Mouse (Mus musculus) layer of hippocampus, adult 11-12 months (tissue): Measurements from ENCODE around the gene Grin3b.
A peak's percentile ranks its signal among the peaks of the same experiment; 100 is the strongest.
"Not testable (repeated sequence)": the region's sequence is repeated elsewhere in the genome, so short reads cannot be mapped to it uniquely, and the experiment has no call there.

Experiments
- DNase-seq: peaks from one replicate; pipeline ENCODE4 v3.0.0; 2022; ENCODE audit warnings: low spot score

Grin3b gene

DNA sequence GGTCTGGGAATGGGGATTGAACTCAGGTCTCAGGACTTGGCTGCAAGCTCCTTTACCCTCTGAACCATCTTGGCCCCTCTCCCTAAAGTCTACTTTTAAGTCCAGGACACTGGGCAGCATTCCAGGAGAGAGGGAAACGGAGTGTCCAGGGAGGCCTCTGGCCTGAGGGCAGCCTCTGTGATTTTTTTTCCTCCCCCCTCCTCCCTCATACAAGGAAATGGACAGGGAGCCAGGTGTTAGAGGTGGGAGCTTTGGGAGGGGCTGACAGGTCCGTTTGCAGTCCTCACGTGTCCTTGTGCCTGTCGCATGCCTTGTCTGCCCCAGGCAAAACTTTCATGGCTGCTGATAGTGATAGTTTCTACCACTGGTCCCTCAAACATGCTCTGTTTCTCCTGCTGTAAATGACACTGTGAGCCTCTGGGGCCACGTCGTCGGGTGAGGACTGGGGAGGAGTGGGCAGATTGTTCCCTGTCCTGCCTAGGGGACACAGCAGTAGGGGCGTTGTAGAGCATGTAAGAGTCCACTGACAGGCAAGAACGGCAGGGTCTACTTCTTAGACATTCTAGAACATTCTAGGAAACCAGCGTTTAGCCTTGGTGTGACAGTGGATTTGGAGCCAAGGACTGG, 34.1 kb upstream of the Grin3b start:
- DNase-seq: no peak

DNA sequence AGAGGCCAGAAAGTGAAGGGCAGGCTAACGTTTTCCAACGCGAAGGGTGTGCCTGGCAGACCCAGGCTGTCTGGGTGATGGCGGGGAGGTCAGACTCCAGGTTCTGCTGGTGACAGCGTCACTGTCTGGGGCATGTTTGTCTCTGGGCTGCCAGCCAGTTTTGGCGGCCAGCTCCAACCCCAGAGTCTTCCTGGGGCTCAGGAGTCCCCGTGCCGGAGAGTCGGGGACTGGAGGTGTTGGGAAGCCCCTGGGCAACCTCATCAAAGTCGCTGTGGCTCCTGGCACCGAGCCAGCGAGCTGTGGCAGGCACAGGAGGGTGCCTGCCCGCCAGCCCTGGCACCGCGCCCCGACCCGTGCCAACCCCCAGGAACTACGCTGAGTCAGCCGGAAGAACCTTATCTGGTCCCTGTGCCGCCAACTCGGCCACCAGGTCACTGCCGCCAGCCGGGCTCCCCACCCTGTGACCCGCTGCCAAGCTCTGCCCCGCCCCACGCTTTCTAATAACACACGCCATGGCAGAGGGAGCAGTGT, 33.5 kb upstream of the Grin3b start:
- DNase-seq: no peak

DNA sequence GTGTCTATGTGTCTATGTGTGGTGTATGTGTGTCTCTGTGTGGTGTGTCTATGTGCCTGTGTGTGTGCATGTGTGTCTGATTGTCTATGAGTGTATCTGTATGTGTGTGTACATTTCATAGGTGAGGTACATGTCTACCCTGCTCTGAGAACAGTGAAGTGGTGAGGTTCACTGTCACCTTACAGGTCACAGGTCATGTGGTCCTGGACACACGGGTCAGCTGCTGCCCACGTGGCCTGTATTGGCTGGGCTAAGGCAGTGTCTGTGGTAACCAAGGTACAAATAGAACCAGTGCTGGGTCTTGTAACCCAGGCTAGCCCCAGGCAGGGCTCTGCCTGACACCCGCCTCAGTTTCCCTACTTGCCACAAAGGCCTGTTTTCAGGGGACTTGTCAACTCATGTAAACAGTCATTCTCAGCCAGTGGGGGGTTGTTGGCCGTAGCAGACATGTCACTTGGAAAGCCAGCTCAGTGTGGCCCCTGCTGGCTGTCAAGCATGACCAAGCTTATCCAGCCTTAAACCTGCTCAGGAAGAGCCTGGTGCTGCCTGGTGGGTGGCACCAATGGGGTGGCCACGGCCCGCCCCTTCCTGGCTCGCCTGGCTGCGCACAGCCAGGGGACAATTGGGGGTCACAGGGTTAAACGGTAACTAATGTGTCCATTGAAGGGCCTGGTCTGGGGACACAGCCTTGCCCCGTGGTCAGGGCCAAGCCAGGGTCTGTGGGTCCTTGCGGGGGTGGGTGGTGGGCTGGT, 32.6 kb upstream of the Grin3b start:
- DNase-seq: no peak

DNA sequence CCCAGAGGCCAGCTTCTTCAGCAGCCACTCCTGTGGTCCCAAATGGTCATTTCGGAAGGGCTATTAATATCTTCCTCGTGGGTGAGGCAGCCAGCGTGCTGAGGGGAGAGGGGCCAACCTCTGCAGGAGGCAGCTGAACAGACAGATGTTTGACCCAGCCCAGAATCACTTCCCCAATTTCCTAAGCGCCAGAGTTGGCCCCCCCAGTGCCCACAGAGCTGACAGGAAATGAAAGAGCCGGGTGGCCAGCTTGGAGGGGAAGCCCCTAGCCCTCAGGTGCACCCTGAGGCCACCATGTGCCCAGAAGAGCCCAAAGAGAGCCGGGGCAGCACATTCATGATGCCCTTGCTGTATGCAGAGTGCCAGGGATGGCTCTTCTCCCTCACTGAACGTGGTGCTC, 29.8 kb upstream of the Grin3b start:
- peak; percentile 47 for DNase-seq

DNA sequence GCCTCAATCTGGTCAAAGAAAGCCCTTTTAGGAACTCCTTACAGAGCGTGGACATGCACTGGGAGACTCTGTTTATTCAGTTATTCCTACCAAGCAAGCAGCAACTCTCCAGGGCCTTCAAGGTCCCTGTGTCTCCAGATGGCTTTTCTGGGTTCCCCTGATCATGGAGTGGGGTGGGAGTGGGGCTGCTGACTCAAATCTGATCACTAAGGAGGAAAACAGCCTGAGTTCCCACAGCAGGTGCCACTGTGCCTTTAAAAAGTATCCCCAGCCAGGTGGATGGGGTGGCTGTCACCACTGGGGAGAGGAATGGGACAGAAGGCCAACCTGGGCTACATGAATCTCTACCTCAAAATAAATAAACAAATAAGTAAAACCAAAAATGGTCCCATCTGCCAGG, 27.5 kb upstream of the Grin3b start:
- DNase-seq: no peak

DNA sequence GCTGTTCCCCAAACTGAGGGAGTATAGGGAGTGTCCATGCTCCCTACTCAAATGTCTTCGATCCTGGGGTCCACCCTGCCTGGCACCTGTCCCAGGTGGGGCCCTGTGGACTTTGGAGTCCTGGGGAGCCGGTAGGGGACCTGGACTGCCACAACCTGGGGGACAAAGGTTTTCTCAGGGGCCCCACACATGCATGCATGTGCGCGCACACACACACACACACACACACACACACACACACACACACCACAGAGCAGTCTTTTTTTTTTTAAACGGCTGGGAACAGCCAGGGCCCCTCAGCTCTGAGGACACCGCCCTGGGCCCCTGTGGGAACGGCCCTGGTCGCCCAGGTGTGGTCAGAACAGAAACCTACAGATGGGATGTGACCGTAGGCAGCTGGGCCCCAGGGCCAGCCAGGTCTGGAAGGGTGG, 27.0 kb upstream of the Grin3b start:
- no peak for DNase-seq

DNA sequence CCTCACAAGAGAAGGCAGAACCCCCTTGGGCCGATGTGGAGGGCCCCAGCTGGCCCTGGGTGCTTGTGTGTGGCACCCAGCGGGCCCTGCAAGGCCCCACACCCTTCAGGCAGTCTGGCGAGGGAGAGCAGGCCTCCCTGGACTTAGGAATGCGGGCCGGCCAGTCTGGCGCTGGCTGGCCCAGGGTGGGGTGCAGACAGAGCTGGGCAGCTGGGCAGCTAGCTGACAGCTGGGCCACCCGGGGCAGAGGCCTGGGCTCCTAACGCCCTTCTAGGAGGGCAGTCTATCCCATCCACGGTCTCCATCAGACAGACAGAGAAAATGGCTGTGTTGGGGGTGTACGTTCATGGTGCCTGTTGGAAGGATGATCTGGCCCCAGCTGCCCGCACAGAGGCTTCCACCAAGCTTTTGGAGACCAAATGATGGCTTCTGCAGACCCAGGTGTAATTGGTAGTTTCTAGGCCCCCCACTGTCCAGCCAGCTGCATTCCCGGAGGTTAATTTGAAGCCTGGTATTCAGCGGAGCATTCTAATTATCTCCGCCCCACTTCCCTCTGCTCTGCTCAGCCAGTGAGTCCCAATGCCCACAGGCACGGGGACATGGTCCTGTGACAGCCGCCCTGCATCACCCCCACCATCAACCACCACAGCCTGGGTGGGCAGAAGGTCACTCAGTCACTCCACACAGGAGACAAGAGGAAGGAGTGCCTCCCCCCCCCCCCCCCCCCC, 24.8 kb upstream of the Grin3b start:
- no peak for DNase-seq

DNA sequence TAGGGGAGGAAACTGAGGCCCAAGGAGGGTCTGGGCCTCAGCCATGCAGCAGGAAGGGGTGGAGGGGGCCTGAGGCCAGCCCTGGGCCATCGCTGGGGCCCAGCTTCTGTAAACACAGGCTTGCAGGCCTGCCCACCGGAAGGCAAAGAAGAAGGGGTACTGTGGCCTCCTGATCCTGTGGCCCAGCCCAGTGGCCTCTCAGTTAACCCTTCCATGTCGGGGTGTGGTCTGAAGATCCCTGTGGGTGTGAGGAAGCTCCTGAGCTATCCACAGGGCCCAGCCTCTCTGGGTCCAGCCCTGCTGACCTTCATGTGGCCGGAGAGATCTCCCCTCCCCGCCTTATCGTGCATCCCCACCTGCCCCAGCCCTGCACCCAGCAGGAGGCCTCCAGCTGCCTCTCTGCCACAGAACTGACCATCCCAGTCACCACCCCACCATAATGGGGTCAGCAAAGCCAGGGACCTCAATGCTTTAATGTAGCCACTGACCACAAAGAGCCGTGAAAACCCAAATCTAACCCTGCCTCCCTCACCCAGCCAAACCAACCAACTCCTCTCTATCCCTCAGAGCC, 23.7 kb upstream of the Grin3b start:
- no peak for DNase-seq

DNA sequence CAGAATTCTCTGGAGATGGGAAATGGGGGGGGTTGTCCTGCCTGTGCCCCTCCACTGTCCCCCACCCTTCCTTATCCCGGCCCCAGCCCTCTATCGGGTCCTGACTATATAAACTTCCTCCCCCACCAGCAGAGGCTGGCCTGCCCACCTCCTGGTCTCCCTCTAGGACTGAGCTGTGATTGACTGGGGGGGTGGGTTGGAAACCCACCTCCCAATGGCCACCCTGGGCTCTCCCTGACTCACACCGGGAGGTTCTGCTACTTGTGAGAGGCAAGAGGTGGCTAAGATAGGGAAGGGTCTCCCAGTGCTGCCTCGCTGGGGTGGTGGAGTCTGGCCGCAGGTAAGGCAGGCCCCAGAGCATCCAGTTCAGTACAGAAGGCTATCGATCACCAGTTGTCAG, 23.0 kb upstream of the Grin3b start:
- DNase-seq: no peak

DNA sequence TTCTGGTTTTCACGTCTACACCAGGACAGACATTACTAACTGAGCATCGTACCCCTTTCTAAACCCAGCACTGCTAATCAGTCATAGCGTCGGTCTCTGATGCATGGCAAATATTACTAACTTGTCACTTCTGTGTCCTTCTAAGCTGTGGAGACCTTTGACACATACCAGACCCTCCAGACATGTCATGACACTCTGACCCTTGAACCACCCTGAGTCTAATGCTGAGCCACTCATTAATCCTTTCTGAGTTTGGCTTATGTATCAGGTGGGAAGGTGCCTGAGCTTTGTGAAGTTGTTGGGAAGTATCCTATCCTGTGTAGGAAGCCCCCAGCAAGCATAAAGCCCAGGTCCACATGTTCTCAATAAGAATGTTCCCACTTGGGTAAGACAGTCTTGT, 20.6 kb upstream of the Grin3b start:
- no peak for DNase-seq

DNA sequence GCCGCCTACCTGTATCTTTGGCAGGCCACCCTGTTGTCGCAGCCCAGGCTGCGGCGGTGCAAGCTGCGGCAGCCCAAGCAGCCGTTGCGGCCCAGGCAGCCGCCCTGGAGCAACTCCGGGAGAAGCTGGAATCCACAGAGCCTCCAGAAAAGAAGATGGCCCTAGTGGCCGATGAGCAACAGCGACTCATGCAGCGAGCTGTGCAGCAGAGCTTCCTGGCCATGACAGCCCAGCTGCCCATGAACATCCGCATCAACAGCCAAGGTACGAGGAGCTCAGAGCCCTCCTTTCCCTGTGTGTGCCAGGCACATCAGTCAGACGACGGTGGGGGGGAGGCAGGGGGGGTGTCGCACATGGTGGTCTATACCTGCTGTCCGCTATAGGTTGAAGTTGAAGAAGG, 19.9 kb upstream of the Grin3b start:
- no peak for DNase-seq

DNA sequence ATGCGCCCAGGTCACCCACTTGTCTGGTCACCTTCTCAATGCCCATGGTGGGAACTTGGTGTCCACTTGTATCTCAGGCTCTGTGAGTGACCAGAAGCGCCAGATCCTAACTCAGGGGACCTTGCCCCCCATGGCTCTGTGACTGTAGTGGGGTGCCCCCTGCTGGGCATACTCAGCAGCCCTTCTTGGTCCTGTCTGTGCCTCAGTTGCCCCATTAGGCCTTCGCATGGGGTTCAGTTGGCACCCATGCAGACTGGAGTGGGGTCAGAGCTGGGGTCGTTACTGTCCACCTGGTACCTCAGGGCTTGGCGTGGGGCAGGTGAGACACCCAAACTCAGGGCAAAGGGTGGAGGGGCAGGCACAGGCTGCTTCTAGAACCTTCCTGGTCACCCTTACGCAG, 16.6 kb upstream of the Grin3b start:
- DNase-seq: peak; percentile 52

DNA sequence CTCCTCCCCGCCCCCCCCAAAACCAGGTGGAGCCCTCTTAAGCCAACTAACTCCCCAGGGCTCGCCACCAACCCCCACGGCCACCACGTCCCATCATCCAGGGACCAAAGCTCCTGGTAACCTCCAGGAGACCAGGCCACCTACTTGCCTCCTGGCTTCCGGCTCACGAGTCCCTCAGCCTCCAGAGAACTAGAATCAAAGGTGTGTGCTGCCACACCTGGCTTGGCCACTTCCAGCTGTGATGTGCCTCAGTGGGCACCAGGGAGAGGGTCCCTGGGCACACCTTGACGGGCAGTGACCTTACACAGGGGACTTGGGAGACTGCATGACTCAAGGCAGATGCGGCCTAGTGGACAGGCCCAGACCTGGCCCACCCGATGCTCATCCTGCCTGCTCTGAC, 14.8 kb upstream of the Grin3b start:
- DNase-seq: no peak

DNA sequence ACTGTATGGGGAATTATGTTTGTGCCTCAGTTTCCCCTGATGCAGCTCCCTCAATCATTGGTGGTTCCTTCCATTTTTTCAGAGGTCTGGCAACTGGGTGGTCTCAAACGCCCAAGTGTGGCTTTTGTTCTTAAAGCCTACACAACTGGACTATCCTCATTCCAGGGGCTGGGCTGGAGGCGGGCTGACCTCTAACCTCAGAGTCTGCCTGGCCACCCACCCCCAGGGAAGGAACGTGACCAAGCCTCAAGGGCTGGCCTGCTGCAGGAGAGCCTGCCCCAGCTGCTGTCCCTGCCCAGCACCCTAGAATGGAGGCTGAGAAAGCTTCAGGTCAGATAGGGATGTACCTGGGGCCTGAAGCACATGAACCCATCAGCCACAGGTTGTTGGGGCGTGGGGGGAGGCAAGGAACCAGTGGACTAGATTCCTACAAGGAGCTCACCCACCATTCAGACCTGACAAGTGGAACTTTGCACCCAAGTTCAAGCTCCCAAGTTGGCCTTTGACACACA, 13.8 kb upstream of the Grin3b start:
- no peak for DNase-seq

DNA sequence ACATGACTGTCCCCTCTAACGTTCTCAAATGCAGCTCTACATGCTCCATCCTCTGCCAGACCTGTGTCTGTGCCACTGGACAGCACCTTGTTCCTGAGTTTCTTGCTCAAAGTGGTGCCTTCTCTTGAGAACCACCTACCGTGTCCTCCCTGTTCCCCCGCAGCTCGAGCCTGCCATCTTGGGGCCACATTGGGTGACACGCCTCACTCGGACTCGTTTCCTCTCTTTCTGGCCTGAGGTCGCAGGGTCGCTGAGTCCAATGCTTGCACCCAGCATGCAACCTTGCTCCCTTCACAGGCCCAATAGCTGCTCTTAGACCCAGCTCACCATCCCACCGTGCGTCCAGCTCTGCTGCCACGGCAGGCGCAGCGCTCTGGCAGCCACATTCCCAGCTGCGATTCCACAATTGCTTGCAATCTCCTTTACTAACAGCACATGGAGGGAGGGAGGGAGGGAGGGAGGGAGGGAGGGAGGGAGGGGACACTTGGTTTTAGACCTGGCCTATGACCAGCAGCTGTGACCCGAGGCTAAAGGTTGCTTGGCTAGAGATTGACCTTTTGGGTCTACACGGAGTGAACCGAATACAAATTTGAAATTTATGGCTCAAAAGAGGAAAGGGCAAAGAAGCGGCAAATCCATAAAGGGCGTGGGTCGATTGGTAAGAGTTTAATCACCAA, 12.2 kb upstream of the Grin3b start:
- peak; percentile 79 for DNase-seq

DNA sequence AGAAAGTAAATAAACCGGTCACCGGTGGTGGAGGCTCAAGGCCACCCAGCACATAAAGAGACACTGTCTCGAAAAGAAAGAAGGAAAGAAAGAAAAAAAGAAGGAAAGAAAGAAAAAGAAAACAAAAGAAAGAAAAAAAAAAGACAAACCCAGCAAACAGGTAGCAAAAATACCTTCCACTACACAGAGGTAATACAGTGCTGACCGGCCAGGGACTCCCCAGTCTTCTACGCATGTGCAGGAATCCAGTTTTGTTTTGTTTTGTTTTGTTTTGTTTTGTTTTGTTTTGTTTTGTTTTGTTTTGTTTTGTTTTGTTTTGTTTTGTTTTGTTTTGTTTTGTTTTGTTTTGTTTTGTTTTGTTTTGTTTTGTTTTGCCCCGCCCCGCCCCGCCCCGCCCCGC, 11.1 kb upstream of the Grin3b start:
- DNase-seq: not testable (repeated sequence)

DNA sequence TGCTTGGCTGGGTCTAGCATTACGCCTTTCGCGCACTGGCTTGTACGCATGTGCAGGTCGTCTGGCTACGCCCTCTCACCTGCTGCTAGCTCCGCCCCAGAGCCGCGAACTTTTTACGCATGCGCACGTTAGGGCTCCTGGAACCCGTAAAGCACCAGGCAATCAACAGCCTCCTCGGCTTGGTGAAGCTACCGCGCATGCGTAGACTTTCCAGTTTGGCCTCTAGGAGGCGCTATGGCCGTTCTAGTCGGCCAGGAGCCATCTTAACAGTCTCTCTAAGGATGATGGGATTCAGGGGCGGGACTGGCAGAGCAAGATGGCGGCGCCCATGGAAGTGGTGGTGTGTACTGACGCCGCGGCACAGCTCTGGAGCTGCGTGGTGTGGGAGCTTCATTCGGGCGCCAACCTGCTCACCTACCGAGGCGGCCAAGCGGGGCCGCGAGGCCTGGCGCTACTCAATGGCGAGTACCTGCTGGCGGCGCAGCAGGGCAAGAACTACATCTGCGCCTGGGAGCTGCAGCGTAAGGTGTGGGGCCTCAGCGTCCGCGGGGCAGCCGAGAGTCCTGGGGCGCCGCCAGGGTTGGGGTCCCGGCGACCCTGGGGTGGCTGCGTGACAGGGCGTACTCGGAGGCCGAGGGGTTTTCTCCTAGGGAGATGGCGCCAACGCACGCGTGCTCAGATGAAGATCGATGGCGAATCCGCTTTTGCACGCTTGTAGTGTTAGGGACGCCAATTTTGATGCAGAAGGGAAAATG, 10.5 kb upstream of the Grin3b start, which contains the start of gene Wdr18:
TSS of gene Wdr18 (plus strand) at position 306 of the 755 bp plus-strand sequence.
- peak; percentile 100 for DNase-seq

DNA sequence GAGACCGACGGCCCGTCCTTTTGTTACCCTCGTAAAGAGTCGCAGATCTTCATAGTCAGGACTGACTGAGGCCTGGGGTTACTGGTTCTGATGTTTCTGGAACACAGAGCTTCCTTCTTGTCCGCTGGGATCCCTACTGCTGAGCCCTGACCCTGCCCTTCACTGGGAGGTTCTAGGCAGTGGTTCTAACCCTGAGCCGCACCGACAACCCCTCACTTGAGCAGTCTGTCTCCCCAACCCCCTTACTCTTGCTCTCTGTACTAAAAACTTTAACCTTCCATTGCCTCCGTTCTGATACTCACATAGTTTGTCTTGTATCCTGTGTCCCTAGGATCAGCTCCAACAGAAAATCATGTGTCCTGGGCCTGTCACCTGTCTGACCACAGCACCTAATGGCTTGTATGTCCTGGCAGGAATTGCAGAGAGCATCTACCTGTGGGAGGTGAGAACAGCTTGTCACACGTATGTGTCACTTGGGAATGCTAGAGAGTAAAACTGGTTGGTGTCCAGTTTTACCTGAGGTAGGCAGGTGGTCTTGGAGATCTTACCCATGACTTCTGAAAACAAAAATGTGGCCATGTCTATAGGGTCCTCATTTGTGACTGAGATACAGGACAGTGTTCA, 9.7 kb upstream of the Grin3b start:
- no peak for DNase-seq

DNA sequence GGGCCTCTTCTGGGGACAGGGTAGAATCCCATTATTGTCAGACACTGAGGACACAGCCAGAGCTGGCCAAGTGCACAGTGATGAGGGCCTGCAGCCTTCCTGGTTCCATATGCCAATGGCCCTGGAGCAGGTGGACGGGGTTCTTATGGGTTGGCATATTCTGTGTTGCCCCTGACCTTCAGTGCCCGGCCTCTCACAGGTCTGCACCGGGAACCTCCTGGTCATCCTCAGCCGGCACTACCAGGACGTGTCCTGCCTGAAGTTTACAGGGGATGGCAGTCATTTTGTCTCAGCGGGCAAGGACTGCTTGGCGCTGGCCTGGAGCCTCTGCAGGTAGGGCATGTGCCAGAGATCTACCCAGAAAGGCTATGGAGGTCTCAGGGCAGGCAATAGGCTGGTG, 5.8 kb upstream of the Grin3b start:
- no peak for DNase-seq

DNA sequence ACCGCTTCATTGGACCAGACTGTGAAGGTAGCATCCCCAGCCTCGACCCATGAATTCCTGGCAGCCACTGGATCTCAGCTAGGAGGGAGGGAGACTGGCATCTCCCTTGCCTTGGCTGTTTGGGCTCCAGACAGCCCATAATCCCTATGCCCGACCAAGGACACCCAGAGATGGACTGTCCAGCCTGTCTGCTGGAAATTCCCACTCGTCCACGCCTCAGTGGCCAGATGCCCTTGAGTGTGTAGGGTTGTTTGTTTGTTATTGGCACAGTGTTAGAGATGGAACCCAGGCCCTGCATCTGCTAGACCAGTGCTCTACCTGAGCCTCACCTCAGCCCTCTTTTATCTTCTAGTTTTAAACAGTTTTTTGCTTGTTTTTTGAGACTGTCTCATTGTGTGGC, 5.2 kb upstream of the Grin3b start:
- DNase-seq: no peak
